Mouse (Mus musculus): ENCODE results near the gene Ltk.

Ltk gene

GRCm38 (mm10) chr2:119758101-119758843 lies 2.0 kb downstream of the Ltk start:
- peak; percentile 79 for DNase-seq

- DNase-seq, result no peak
Measured at GRCm38 (mm10) chr2:119757601-119758100, 2.6 kb downstream of the Ltk start.

- no peak for DNase-seq
Measured at GRCm38 (mm10) chr2:119749260-119749659, 11.0 kb downstream of the Ltk start.

GRCm38 (mm10) chr2:119747554-119747953 lies 12.7 kb downstream of the Ltk start:
- DNase-seq, result peak; percentile 81

- DNase-seq, result peak; percentile 84
Measured at GRCm38 (mm10) chr2:119745281-119745680, 14.9 kb downstream of the Ltk start.

- DNase-seq, result peak; percentile 92
Measured at GRCm38 (mm10) chr2:119744163-119745111, 15.8 kb downstream of the Ltk start.

- DNase-seq, result peak; percentile 80
Measured at GRCm38 (mm10) chr2:119743808-119744162, 16.4 kb downstream of the Ltk start.

DNA sequence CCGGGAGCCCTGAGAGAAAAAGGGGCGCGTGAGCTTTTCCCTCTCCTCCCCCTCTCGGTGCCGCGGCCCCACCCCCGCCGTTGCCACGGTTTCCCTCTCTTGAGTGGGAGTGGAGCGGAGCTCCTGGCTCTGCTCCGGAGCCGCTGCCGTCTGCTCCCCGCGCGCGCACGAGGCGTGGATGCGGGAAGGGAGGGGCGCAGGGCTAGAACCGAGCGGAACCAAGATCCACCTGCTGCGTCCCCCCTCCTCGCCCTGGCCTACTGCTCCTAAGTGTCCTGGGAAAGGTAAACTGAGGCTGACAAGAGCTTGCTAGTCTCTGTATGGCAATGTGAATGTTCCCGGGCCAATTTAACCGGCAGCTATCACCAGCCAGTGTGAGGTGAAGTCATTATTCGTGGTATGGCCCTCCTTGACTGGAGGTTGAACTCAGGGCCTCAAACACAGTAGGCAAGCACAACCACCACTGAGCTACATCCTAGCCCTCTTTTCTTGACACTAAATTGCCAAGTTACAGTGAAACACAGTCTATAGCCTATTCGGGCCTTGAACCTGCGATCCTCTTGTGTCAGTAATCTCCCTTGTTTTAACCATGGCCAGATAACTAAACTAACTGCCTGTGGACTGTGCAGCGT lies 16.9 kb downstream of the Ltk start:
- no peak for DNase-seq

GRCm38 (mm10) chr2:119742461-119743175 lies 17.6 kb downstream of the Ltk start:
- peak; percentile 93 for DNase-seq

GRCm38 (mm10) chr2:119741581-119742411 lies 18.4 kb downstream of the Ltk start, which contains the start of gene Itpka:
Gene Itpka, plus strand, starts transcription at chr2:119742337.
- DNase-seq, result peak; percentile 97

DNA sequence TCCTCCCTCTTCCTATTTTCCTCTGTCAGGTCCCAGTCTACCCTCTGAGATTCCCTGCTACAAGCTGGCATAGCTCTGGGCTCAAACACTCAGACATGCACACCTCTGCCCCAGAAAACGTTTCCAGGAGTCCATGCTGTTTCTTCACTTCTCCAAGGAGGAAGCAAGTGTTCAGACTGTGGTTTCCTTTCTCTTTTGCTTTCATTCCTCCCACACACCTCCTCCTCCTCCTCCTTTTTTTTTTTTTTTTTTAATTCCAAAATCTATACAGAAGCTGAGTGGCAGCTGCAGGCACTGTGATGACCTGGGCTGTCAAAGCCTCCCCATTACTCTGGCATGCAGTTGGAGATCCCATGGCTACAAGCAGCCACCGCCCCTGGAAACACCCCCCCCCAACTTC lies 19.7 kb downstream of the Ltk start:
- DNase-seq, result no peak

GRCm38 (mm10) chr2:119737124-119737523 lies 23.1 kb downstream of the Ltk start:
- peak; percentile 91 for DNase-seq

DNA sequence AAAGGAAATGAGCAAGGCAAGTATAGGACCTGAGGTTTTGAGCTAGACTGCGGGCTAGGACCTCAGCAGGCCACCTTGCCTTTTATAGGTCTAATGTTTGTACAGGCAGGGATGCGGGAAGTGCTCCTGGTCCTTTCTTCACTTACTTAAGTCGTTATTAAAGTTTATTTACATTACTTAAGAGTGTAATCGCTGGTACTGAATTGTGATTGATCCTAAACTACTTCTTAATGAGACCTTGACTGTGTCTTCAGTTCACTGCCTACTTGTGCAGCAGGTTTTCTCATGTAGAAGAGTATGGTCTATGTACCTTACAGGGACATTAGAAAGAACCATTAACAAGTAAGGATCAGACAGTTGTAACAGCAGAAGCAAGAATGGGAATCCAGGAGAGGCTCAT lies 29.5 kb downstream of the Ltk start:
- DNase-seq, result no peak

GRCm38 (mm10) chr2:119727762-119728416 lies 32.3 kb downstream of the Ltk start:
- no peak for DNase-seq

- DNase-seq, result no peak
Measured at GRCm38 (mm10) chr2:119721070-119721469, 39.2 kb downstream of the Ltk start.

DNA sequence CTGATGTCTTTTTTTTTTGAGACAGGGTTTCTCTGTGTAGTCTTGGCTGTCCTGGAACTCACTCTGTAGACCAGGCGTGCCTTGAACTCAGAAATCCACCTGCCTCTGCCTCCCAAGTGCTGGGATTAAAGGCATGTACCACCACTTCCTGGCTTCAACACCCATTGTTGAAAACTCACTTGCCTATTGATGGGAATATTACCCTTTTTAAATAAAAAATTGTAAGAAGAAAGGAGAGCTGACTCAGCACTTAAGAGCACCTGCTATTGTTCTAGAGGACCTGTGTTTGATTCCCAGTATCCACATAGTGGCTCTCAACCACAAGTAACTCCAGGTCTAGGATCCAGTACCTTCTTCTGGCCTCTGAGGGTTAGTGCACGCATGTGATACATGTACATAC lies 44.4 kb downstream of the Ltk start:
- peak; percentile 66 for DNase-seq

- DNase-seq, result peak; percentile 75
Measured at GRCm38 (mm10) chr2:119710011-119710410, 50.2 kb downstream of the Ltk start.

DNA sequence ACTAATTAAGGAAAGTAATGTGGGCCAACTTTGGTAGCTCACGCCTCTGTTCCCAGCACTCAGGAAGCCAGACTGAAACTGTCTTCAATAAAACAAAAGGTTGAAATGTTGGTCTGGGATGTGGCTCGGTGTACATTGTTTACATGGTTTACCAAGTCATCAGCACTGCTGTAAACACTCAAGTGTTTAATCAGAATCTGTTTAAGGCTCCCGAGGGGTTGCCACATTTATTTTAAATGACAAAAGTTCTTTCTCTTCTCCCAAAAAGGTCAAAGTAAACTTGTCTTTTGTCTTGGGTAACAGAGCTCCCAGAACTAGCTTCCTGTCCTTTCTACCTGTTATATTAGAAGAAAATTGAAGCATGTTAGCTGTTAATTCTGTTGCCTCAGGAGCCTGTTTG lies 52.6 kb downstream of the Ltk start:
- peak; percentile 16 for DNase-seq

- peak; percentile 79 for DNase-seq
Measured at GRCm38 (mm10) chr2:119703171-119703570, 57.1 kb downstream of the Ltk start.
